In the genomic region with DNA sequence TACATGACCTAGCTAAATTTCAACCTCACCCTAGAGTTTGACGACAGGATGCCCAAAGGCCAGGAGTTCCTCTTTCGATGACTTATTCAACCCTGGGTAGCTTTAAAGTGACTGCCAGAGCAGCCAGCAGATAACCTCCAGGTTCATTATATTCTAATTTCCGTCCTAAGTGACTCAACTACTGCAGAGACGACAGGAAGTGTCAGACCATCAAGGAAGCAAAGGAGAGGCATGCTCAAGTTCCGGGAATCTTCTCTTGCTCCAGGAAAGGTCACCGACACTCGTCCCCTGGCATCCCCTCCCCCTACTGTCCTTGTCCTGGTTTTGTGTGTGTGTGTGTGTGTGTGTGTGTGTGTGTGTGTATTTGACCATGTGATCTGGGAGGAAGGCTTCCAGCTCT, we compare ENCODE assay signal across 14 mouse cellular contexts. TPM values are rescaled to one million over a fixed set of nuclear protein-coding genes. Genes with fewer than 3 reads are reported as not detected.
DNase-seq lines count a peak whose midpoint lies in the region; ATAC-seq and TF ChIP-seq lines count a peak whose summit lies in the region.
"Had no signal": no experiment of that assay in that cellular context is flagged by ENCODE, and none has a peak within 500 bp of the region (broad histone marks: within the 10 kb centered on the region; RNA-seq: fewer than 3 reads in every experiment).

No protein-coding gene starts in this region.

- no peaks in the 10 kb centered on the region for H3K36me3 ChIP-seq in kidney, embryonic 14.5 days (ENCODE audit: control insufficient read depth, insufficient read depth, low read length)
- no peaks in the 10 kb centered on the region for H3K36me3 ChIP-seq in kidney, adult 2 months (ENCODE audit: control insufficient read depth, insufficient read depth, low read length)
- no peaks in the 10 kb centered on the region for H3K36me3 ChIP-seq in hindbrain, postnatal 0 days (ENCODE audit: insufficient read depth, low read length)
- H3K36me3 ChIP-seq in forebrain, embryonic 16.5 days (ENCODE audit: control insufficient read depth, insufficient read depth), result no peaks in the 10 kb centered on the region
- H3K36me3 ChIP-seq: midbrain, embryonic 13.5 days had no signal

- peak; percentile 39 for DNase-seq in kidney, adult 11 months
- DNase-seq in kidney, adult 2 months, result peak; percentile 74
- peak; percentile 30 to 46 for DNase-seq in lung, postnatal 4 days
- no peak for DNase-seq in retina, embryonic 14.5 days (ENCODE audit: low spot score)
- no peak for DNase-seq in hindbrain, postnatal 0 days (ENCODE audit: low spot score)
- DNase-seq: cerebellum, adult 9-11 months; gastrocnemius, adult 2 months had no signal

- H3K9ac ChIP-seq in kidney, embryonic 14.5 days (ENCODE audit: low read depth, low read length), result no peak overlapping the region
- H3K9ac ChIP-seq in hindbrain, postnatal 0 days (replicated peaks; ENCODE audit: low read length), result no peak overlapping the region
- H3K9ac ChIP-seq in forebrain, embryonic 16.5 days (replicated peaks; ENCODE audit: low read depth, low read length), result no peak overlapping the region
- H3K9ac ChIP-seq: midbrain, embryonic 13.5 days had no signal

- H3K4me3 ChIP-seq in kidney, embryonic 14.5 days (ENCODE audit: low read length), result no peak overlapping the region
- no peak overlapping the region for H3K4me3 ChIP-seq in kidney, adult 2 months (ENCODE audit: insufficient read depth, low read depth, low read length)
- no peak overlapping the region for H3K4me3 ChIP-seq in hindbrain, postnatal 0 days (ENCODE audit: low read length)
- no peak overlapping the region for H3K4me3 ChIP-seq in forebrain, embryonic 16.5 days (replicated peaks; ENCODE audit: low read length)
- H3K4me3 ChIP-seq: gastrocnemius, adult 2 months; midbrain, embryonic 13.5 days had no signal

- 27% methylated on average over 7 of the region's 7 CpGs for WGBS in kidney, embryonic 14.5 days
- 12% methylated on average over 7 of the region's 7 CpGs for WGBS in kidney, adult 2 months
- 66% methylated on average over 7 of the region's 7 CpGs for WGBS in hindbrain, postnatal 0 days
- 77% methylated on average over 7 of the region's 7 CpGs for WGBS in forebrain, embryonic 16.5 days

- H3K27ac ChIP-seq in kidney, embryonic 14.5 days (ENCODE audit: low read depth, low read length), result no peak overlapping the region
- no peak overlapping the region for H3K27ac ChIP-seq in kidney, adult 2 months (ENCODE audit: insufficient read depth, low read depth, low read length)
- no peak overlapping the region for H3K27ac ChIP-seq in hindbrain, postnatal 0 days
- no peak overlapping the region for H3K27ac ChIP-seq in forebrain, embryonic 16.5 days (ENCODE audit: low read length)
- H3K27ac ChIP-seq: gastrocnemius, adult 2 months; midbrain, embryonic 13.5 days had no signal

- no peak for ATAC-seq in kidney, embryonic 14.5 days (ENCODE audit: low FRiP score, low TSS enrichment)
- ATAC-seq in CD4-positive, CD25-positive, alpha-beta regulatory T cell, adult 4 months, result peak; percentile 85
- ATAC-seq in hindbrain, postnatal 0 days, result no peak
- no peak for ATAC-seq in forebrain, embryonic 16.5 days
- ATAC-seq: hindbrain, embryonic 16.5 days; midbrain, embryonic 13.5 days had no signal

- TF ChIP-seq CTCF in kidney, adult 2 months (conservative IDR thresholded peaks at IDR 0.05; ENCODE audit: insufficient read depth, insufficient read length, low read depth, low read length), result no peak
- no peak for TF ChIP-seq CTCF in hindbrain, postnatal 0 days (IDR thresholded peaks at IDR 0.05; ENCODE audit: low read depth)

- H3K4me1 ChIP-seq in kidney, embryonic 14.5 days (ENCODE audit: control insufficient read depth, insufficient read depth, low read length), result no peaks in the 10 kb centered on the region
- peaks cover 3% of the 10 kb centered on the region; the same call in 1 of the 2 replicates for H3K4me1 ChIP-seq in kidney, adult 2 months (ENCODE audit: control insufficient read depth, insufficient read depth, low read length)
- no peaks in the 10 kb centered on the region for H3K4me1 ChIP-seq in hindbrain, postnatal 0 days (ENCODE audit: insufficient read depth, low read length)
- H3K4me1 ChIP-seq in forebrain, embryonic 16.5 days (replicated peaks; ENCODE audit: control insufficient read depth, insufficient read depth, low read length), result no peaks in the 10 kb centered on the region
- H3K4me1 ChIP-seq: midbrain, embryonic 13.5 days had no signal

- no peak for TF ChIP-seq POLR2A in kidney, adult 2 months (IDR thresholded peaks at IDR 0.05; ENCODE audit: low read depth, low read length)

- no peak overlapping the region for H3K4me2 ChIP-seq in kidney, embryonic 14.5 days (replicated peaks; ENCODE audit: low read depth, low read length)
- no peak overlapping the region for H3K4me2 ChIP-seq in hindbrain, postnatal 0 days (ENCODE audit: low read depth, low read length)
- H3K4me2 ChIP-seq in forebrain, embryonic 16.5 days (ENCODE audit: low read length), result no peak overlapping the region
- H3K4me2 ChIP-seq: midbrain, embryonic 13.5 days had no signal

- no peaks in the 10 kb centered on the region for H3K27me3 ChIP-seq in kidney, embryonic 14.5 days (ENCODE audit: control insufficient read depth, insufficient read depth, low read length)
- no peaks in the 10 kb centered on the region for H3K27me3 ChIP-seq in kidney, adult 2 months (replicated peaks; ENCODE audit: control insufficient read depth, insufficient read depth, low read length)
- H3K27me3 ChIP-seq in hindbrain, postnatal 0 days (ENCODE audit: insufficient read depth, low read length), result no peaks in the 10 kb centered on the region
- H3K27me3 ChIP-seq in forebrain, embryonic 16.5 days (replicated peaks; ENCODE audit: control insufficient read depth, insufficient read depth, low read length), result no peaks in the 10 kb centered on the region
- H3K27me3 ChIP-seq: midbrain, embryonic 13.5 days had no signal

- H3K9me3 ChIP-seq in kidney, embryonic 14.5 days (ENCODE audit: control insufficient read depth, low read length), result peaks cover 2% of the 10 kb centered on the region; the same call in 1 of the 2 replicates
- H3K9me3 ChIP-seq in hindbrain, postnatal 0 days (ENCODE audit: low read length), result no peaks in the 10 kb centered on the region
- H3K9me3 ChIP-seq in forebrain, embryonic 16.5 days (ENCODE audit: control insufficient read depth, low read length), result no peaks in the 10 kb centered on the region
- H3K9me3 ChIP-seq: midbrain, embryonic 13.5 days had no signal

RNA-seq across cellular contexts. Expression of gene Alox12e, which starts 16.3 kb away (rescaled TPM):
- polyA plus RNA-seq in kidney, embryonic 14.5 days (2014; fragmentation: Nextera tagmentation; extraction: Ambion mirVana), result not detected in 2 replicates
- polyA plus RNA-seq in CD4-positive, CD25-positive, alpha-beta regulatory T cell, adult 4 months (2017; shearing (Covaris generic)), result not detected
- polyA plus RNA-seq in kidney, adult 2 months (2012; rRNA removed), result 0.07 TPM in 1 of 2 replicates, not detected in the other
- not detected in 2 replicates for total RNA-seq in hindbrain, postnatal 0 days (2014; rRNA removed)
- polyA plus RNA-seq in hindbrain, postnatal 0 days (2015; fragmentation: Nextera tagmentation; extraction: Ambion mirVana), result 0.08 and 0.09 TPM in 2 replicates
- not detected in 2 replicates for polyA plus RNA-seq in forebrain, embryonic 16.5 days (2015; fragmentation: Nextera tagmentation; extraction: Ambion mirVana)
- total RNA-seq: gastrocnemius, adult 2 months had no signal
- polyA plus RNA-seq: stomach, embryonic 14.5 days had no signal

RNA-seq across cellular contexts. Expression of gene Alox15, which starts 45.7 kb away (rescaled TPM):
- polyA plus RNA-seq in kidney, embryonic 14.5 days (2014; fragmentation: Nextera tagmentation; extraction: Ambion mirVana), result 0.69 and 1.5 TPM in 2 replicates
- not detected for polyA plus RNA-seq in CD4-positive, CD25-positive, alpha-beta regulatory T cell, adult 4 months (2017; shearing (Covaris generic))
- 0.16 and 0.72 TPM in 2 replicates for polyA plus RNA-seq in kidney, adult 2 months (2012; rRNA removed)
- not detected in 2 replicates for total RNA-seq in hindbrain, postnatal 0 days (2014; rRNA removed)
- polyA plus RNA-seq in hindbrain, postnatal 0 days (2015; fragmentation: Nextera tagmentation; extraction: Ambion mirVana), result 0.09 TPM in 1 of 2 replicates, not detected in the other
- polyA plus RNA-seq in forebrain, embryonic 16.5 days (2015; fragmentation: Nextera tagmentation; extraction: Ambion mirVana), result not detected in 2 replicates
- total RNA-seq: CH12.LX had no signal
- polyA plus RNA-seq: hindbrain, embryonic 16.5 days; midbrain, embryonic 13.5 days had no signal

RNA-seq across cellular contexts. Expression of gene Alox12, which starts 51.0 kb away (rescaled TPM):
- 3.3 and 3.6 TPM in 2 replicates for polyA plus RNA-seq in kidney, embryonic 14.5 days (2014; fragmentation: Nextera tagmentation; extraction: Ambion mirVana)
- under 1 TPM in 1 of 2 experiments, not detected in 1; 0.31 TPM for polyA plus RNA-seq in CD4-positive, CD25-positive, alpha-beta regulatory T cell, adult 4 months (2017; shearing (Covaris generic))
- polyA plus RNA-seq in kidney, adult 2 months (2012; rRNA removed), result 5.8 and 6.0 TPM in 2 replicates
- 0.16 and 0.36 TPM in 2 replicates for total RNA-seq in hindbrain, postnatal 0 days (2014; rRNA removed)
- 0.32 and 0.49 TPM in 2 replicates for polyA plus RNA-seq in hindbrain, postnatal 0 days (2015; fragmentation: Nextera tagmentation; extraction: Ambion mirVana)
- polyA plus RNA-seq in forebrain, embryonic 16.5 days (2015; fragmentation: Nextera tagmentation; extraction: Ambion mirVana), result 0.42 and 0.82 TPM in 2 replicates
- total RNA-seq: CH12.LX had no signal

Comparison
In these comparisons a context has a peak if more than half of its experiments do, and no peak if none do; other contexts are left out.
1. DNase-seq: peak in kidney, adult 11 months (single experiment), kidney, adult 2 months (single experiment) and lung, postnatal 4 days (2 of 2); none in retina, embryonic 14.5 days (single experiment) and hindbrain, postnatal 0 days (single experiment).